Mouse (Mus musculus) limb, embryonic 10.5 days (tissue): ENCODE measurements at regions not wholly inside any gene's neighbourhood (a gene's known extent, or its start where the extent isn't known, plus 50 kb on each side); places are given as distances from the start of the nearest gene placed in this dataset.
A peak's percentile ranks its signal among the peaks of the same experiment; 100 is the strongest.

Experiments
- DNase-seq: peaks from one replicate; pipeline ENCODE4 v3.0.0-alpha.2; 2017; ENCODE audit warnings: low spot score
- H3K27ac ChIP-seq: fragments of 300-500 bp; sonication (generic); 2 replicates; pipeline ENCODE4 v1.5.1; 2016; ENCODE audit warnings: mild to moderate bottlenecking
- H3K27me3 ChIP-seq: fragments of 300-500 bp; sonication (generic); 2 replicates; pipeline ENCODE4 v1.6.1; 2016; ENCODE audit warnings: low read depth, mild to moderate bottlenecking; ENCODE audit not compliant: poor library complexity, severe bottlenecking
- H3K36me3 ChIP-seq: fragments of 300-500 bp; sonication (generic); 2 replicates; pipeline ENCODE4 v1.6.1; 2016; ENCODE audit warnings: mild to moderate bottlenecking, moderate library complexity
- H3K4me1 ChIP-seq: fragments of 300-500 bp; sonication (generic); 2 replicates; pipeline ENCODE4 v1.6.1; 2016
- H3K4me3 ChIP-seq: fragments of 300-500 bp; sonication (generic); 2 replicates; pipeline ENCODE4 v1.5.1; 2016; ENCODE audit warnings: mild to moderate bottlenecking, moderate library complexity
- H3K9me3 ChIP-seq: fragments of 300-500 bp; sonication (generic); replicated peaks from 2 replicates; pipeline ENCODE4 v1.6.1; 2016; ENCODE audit warnings: mild to moderate bottlenecking
- WGBS: fragments of 180-500 bp; shearing (Covaris S2); methylation state at CpG from one replicate; pipeline ENCODE4 v1.1.7; 2016; 5-methylcytosine and 5-hydroxymethylcytosine counted together

DNA sequence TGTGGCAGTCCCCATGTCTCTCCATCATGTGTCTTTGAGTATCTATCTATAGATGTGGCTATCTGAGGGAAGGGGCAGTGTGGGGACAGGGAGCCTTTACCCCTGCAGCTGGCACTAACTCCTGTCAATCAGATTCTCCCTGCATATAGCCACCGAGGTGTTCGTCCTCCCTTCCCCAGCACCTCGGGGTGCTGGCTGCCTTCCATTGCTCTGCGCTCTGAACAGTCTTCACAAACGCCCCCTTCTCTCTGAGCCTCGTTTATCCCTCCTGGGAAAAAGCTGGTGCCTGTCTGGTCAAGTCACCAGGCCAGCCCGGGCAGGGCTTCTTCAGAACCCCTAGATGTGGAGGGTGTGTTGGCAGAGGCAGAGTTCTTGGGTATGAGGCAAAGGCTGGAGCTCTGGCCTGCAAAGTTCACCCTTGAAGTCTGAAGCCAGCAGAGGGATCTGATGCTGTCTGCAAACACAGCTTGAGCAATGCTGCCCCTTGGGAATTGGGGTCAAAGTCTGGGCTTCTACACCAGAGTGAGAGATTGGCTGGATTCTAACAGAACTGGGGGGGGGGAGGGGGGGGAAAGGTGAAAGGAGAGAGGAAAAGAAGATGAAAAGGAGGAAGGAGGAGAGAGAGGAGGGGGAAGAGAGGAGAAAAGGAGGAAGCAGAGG is 175.5 kb upstream of the Igsf21 start:
- H3K36me3 ChIP-seq, result no peaks in the 10 kb centered on the region

DNA sequence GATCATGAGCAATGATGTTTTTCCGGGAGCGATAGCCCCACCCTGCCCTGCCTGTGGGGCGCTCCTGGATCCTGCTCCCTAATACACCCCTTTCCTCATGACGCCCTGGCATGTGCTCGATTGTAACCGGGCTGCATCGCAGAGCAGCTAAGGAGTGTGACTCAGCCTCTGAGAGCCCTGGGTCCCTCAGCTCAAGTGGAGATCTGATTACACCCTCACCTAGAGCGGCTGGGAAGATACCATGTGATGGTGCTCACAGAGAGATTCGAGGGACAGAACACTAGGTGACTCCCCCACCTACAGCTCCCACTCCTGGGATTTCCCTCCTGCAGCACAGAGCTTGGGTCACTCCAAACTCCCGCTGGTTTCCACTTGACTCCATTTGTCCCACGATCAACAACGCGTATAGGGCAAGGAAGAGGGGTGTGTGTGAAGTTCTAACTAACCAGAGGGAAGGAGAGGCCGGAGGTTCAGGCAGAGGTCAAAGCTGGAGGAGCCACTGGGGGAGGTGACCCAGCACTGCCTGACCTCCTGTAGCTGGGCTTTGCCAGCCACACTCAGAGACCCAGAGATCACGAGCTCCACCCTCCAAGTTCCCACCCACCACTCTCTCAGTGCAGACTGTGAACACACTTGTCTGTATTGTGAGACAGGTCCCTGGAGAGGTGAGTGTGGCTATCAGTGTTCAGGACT is 173.3 kb upstream of the Igsf21 start:
- H3K36me3 ChIP-seq, result no peaks in the 10 kb centered on the region
- H3K9me3 ChIP-seq, result no peaks in the 10 kb centered on the region
- no peaks in the 10 kb centered on the region for H3K27me3 ChIP-seq
- H3K27ac ChIP-seq, result no peak overlapping the region
- 49% methylated on average over 15 of the region's 15 CpGs for WGBS
- H3K4me3 ChIP-seq, result no peak overlapping the region
- no peak for DNase-seq
- peaks cover 26% of the 10 kb centered on the region for H3K4me1 ChIP-seq

More for the DNA sequence above, 175.5 kb upstream of the Igsf21 start:
- H3K9me3 ChIP-seq, result no peaks in the 10 kb centered on the region
- peaks cover 32% of the 10 kb centered on the region for H3K4me1 ChIP-seq
- 77% methylated on average over 7 of the region's 7 CpGs for WGBS
- H3K27me3 ChIP-seq, result no peaks in the 10 kb centered on the region
- no peak overlapping the region for H3K27ac ChIP-seq
- no peak overlapping the region for H3K4me3 ChIP-seq
- no peak for DNase-seq

DNA sequence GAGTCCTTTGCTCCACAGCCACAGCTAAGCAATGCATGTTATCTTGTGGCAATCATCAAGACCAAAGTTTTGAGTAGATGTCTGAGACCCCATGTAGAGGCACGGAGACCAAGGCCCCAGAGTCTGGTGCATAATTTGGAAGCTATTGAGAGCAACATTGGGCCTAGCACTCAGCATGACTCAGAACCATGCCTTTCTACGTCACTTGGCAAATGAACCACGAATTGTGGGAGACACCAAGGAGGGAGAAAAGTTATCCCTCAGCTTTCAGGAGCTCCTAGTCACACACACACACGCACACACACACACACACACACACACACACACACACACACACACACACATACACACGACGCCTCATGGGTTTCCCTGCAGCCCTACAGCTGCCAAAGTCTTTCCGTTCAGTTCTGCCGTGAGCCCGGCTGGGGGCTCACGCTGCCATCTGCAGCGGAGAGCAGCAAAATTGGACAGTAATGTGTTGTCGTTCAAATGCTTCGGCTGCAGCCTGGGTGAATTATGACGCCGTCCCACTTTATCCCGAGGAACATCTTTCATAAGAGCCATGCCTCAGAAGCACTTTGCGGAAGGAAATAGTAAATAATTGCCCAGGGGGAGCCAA is 165.8 kb upstream of the Igsf21 start:
- Histone ChIP-seq H3K4me1 (no peaks in the 10 kb centered on the region), H3K27ac (no peak overlapping the region), H3K9me3 (no peaks in the 10 kb centered on the region), H3K36me3 (no peaks in the 10 kb centered on the region), H3K27me3 (no peaks in the 10 kb centered on the region), H3K4me3 (no peak overlapping the region)
- no peak for DNase-seq
- 85% methylated on average over 16 of the region's 17 CpGs for WGBS

DNA sequence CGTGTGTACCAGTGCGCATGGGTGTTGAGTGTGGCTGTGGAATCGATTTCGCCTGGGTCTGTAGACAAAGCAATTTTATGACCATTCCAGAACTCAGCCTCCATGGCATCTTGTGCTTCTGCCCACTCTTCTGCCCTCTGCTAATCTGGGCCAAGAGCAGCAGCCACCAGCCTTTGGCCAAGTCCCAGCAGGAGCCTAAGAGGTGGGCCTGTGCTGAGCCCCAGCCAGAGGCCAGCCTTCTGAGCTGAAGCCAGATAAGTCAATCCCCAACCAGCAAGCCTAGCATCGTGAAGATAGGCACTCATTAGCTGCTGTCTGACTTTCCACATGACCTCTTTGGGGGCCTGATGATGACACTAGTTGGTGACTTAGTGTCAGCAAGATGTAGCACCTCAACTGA is 161.9 kb upstream of the Igsf21 start:
- H3K4me3 ChIP-seq, result no peak overlapping the region
- no peaks in the 10 kb centered on the region for H3K9me3 ChIP-seq
- no peak overlapping the region for H3K27ac ChIP-seq
- peaks cover 11% of the 10 kb centered on the region for H3K4me1 ChIP-seq
- no peaks in the 10 kb centered on the region for H3K27me3 ChIP-seq
- DNase-seq, result no peak
- H3K36me3 ChIP-seq, result no peaks in the 10 kb centered on the region
- 92% methylated on average over 5 of the region's 5 CpGs for WGBS

DNA sequence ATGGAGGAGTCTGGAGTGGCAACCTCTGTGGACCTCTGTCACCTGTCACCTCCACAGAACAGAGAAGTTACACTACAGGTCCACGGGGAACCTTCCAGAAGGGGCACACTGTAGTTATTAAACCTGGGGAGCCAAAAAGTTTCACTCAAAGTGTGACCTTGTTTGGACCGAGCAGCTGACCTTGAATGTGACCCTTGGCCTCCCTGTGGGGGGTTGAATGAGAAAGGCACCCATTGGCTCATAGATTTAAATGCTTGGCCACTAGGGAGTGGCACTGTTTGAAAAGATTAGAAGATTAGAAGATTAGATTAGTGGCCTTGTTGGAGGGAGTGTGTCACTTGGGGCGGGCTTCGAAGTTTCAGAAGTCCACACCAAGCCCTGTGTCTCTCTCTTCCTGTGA is 160.3 kb upstream of the Igsf21 start:
- H3K27ac ChIP-seq, result peak overlapping the region; percentile 79
- H3K27me3 ChIP-seq, result no peaks in the 10 kb centered on the region
- WGBS, result 79% methylated on average over 4 of the region's 4 CpGs
- no peak overlapping the region for H3K4me3 ChIP-seq
- H3K9me3 ChIP-seq, result no peaks in the 10 kb centered on the region
- peaks cover 11% of the 10 kb centered on the region for H3K4me1 ChIP-seq
- no peak for DNase-seq
- no peaks in the 10 kb centered on the region for H3K36me3 ChIP-seq

DNA sequence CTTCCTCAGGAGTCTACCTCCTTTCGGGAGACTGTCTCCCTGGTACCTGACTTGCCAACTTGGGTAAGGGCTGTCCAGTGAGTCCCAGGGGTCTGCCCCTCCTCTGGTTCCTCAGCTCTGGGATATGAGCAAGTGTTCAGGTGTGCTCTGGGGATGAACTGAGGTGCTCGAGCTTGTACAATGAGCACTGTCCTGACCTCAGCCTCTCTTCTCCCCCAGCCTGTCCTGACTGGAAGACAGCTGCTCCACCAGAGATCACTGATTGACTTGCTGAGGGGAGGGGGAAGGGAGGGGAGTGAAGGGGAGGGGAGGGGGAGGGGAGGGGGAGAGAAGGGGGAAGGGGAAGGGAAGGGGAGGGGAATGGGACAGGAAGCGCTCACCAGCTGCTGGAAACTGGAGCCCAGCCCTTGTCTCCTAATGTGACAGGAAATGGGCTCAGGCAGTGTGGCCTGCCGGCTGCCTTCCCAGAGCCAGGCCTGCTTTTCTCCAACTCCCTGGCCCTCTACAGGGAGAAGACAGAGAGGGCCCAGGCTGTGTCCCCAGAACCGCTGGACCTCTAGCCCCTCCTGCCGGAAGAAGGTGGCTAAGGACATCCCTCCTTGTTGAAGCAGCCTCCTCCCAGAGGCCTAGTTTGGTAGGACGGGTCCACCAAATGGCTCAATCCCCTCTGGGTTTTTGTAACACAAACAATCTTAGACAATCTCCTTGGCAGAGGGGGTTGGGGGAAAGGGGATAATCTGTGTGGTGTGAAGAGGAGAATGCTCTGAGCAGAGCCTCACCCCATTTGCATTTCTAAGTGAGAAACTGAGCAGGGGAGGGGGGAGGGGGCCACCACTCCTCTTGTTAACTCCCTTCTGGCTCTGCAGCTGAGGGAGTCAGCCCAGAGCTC is 159.7 kb upstream of the Igsf21 start:
- H3K36me3 ChIP-seq, result no peaks in the 10 kb centered on the region
- no peaks in the 10 kb centered on the region for H3K27me3 ChIP-seq
- 19% methylated on average over 7 of the region's 7 CpGs for whole genome bisulfite sequencing
- peak overlapping the region; percentile 79 for H3K27ac ChIP-seq
- no peaks in the 10 kb centered on the region for H3K9me3 ChIP-seq
- peaks cover 11% of the 10 kb centered on the region for H3K4me1 ChIP-seq
- no peak overlapping the region; the same call in 1 of the 2 replicates for H3K4me3 ChIP-seq
- peak; percentile 62 for DNase-seq

DNA sequence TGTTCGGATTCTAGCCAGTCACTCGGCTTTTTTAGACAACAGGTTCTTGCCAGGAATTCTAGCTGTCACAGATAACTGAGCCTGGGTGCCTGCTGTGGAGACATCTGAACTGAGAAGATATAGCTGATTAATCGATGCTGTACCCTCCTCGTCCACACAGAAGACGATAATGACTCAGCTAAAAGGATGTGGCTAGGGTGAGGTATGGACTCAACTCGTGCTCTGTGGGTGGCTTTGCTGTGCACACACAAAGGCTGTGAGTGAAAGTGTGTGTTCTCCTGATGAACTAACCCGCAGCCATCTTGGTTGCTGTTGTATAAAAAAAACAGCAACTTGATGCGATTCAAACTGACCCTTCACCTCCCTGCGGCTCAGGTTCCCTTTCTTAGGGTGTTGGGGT is 158.8 kb upstream of the Igsf21 start:
- H3K4me3 ChIP-seq, result no peak overlapping the region
- no peaks in the 10 kb centered on the region for H3K27me3 ChIP-seq
- peaks cover 11% of the 10 kb centered on the region for H3K4me1 ChIP-seq
- DNase-seq, result no peak
- no peaks in the 10 kb centered on the region for H3K9me3 ChIP-seq
- WGBS, result 83% methylated on average over 9 of the region's 9 CpGs
- no peak overlapping the region for H3K27ac ChIP-seq
- H3K36me3 ChIP-seq, result no peaks in the 10 kb centered on the region

DNA sequence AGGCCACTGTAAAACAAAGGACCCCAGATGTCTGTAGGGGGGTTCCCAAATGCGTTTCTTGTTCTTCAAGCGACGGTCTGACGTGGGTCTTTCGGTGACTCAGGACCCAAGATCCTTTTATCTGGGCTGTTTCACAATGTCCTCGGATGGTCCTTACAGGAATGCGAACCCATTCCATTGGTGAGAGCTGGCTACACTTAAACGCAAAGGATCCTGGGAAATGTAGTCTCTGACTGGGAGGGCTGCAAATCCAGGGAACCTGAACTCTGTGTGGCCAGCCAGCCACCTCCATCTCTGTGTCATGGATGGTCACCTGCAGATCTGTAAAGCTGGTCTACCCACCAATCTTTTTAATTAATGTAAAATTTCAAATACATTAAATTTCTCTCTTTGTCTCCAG is 156.5 kb upstream of the Igsf21 start:
- no peak overlapping the region for H3K27ac ChIP-seq
- H3K4me3 ChIP-seq, result no peak overlapping the region
- WGBS, result 30% methylated on average over 8 of the region's 8 CpGs
- no peak for DNase-seq
- H3K27me3 ChIP-seq, result no peaks in the 10 kb centered on the region
- no peaks in the 10 kb centered on the region for H3K36me3 ChIP-seq
- peaks cover 11% of the 10 kb centered on the region for H3K4me1 ChIP-seq
- H3K9me3 ChIP-seq, result no peaks in the 10 kb centered on the region

DNA sequence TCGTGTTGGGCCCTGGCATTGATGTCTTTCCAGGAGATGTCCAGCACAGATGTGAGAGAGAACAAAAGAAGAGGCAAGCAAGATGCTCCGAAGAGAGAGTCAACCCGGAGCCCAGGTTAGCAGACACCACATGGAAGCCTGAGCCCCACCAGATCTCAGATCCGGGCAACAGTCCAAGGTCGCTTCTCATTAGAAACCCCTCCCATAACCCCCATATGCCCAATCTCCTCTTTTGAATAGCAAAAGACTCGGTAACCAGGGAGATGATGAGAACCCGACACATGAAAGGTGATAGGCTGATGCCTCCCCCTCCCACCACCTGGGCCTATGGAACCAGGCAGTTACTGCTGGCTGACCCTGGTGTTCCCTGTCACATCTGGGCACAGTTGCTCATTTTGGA is 155.7 kb upstream of the Igsf21 start:
- WGBS, result 86% methylated on average over 7 of the region's 7 CpGs
- Histone ChIP-seq H3K4me1 (peaks cover 11% of the 10 kb centered on the region), H3K9me3 (no peaks in the 10 kb centered on the region), H3K36me3 (no peaks in the 10 kb centered on the region), H3K27me3 (no peaks in the 10 kb centered on the region), H3K4me3 (no peak overlapping the region), H3K27ac (no peak overlapping the region)
- no peak for DNase-seq

DNA sequence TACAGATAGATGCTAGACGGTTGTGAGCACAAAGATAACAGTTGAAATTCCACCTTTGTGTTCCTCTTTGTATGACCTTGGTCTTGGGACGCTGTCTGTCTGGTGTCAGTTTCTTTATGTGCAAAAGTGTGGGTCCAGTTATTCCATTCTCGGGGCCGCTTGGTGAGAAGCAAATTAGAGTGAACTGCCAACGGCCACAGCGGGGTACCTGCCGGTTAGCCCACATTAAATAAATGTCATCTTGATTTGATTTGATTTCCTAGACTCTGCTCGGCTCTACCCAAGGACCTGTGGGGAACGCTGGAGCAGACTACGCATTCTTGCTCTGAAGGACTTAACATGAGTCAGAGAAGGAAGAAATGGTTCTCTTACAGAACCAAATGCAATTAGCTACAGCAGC is 155.0 kb upstream of the Igsf21 start:
- no peaks in the 10 kb centered on the region for H3K9me3 ChIP-seq
- DNase-seq, result no peak
- no peaks in the 10 kb centered on the region for H3K36me3 ChIP-seq
- peaks cover 7% of the 10 kb centered on the region for H3K4me1 ChIP-seq
- no peak overlapping the region for H3K4me3 ChIP-seq
- H3K27me3 ChIP-seq, result no peaks in the 10 kb centered on the region
- 92% methylated on average over 10 of the region's 10 CpGs for WGBS
- no peak overlapping the region for H3K27ac ChIP-seq

DNA sequence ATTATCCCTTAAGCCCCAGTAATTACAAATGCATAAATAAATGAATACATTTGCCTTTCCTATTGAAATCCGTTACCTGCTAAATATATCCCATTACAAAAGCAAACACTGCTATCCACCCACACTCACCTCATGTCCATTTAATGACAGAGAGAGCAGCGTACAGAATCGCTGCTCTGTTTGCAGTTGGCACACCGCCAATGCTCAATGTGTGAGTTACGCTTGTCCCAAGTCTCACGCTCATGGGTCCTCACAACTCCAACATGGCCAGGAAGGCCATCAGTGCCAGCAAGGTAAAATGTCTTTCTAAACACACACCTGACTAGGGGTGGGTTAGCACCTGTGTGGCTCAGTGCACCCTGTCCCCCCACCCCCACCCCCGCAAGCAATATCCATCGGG is 150.0 kb upstream of the Igsf21 start:
- no peak overlapping the region for H3K27ac ChIP-seq
- H3K4me3 ChIP-seq, result no peak overlapping the region
- no peaks in the 10 kb centered on the region for H3K27me3 ChIP-seq
- no peaks in the 10 kb centered on the region for H3K4me1 ChIP-seq
- no peaks in the 10 kb centered on the region for H3K9me3 ChIP-seq
- 93% methylated on average over 8 of the region's 8 CpGs for WGBS
- no peaks in the 10 kb centered on the region for H3K36me3 ChIP-seq
- no peak for DNase-seq

DNA sequence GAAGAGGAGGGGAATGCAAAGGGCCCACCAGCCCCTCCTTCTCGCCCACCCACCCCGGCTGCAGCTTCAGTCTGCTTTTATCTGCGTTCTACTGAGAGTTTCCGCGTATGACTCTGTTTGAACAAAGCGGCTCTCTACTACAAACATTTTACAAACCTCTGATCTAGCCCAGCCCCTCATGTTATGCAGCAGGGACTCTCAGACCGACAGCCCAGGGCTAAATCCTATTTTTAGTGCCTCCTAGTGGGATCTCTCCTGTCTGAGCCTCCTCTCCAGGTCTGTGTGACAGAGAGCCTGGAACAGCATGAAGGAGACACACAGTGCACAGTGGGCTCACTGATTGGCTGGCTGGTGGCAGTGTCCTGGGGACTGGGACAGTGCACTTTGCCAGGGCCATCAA is 145.7 kb upstream of the Igsf21 start:
- H3K9me3 ChIP-seq, result no peaks in the 10 kb centered on the region
- no peaks in the 10 kb centered on the region for H3K36me3 ChIP-seq
- H3K4me1 ChIP-seq, result no peaks in the 10 kb centered on the region
- WGBS, result 74% methylated on average over 7 of the region's 7 CpGs
- H3K27me3 ChIP-seq, result no peaks in the 10 kb centered on the region
- DNase-seq, result no peak
- H3K27ac ChIP-seq, result no peak overlapping the region
- H3K4me3 ChIP-seq, result no peak overlapping the region
